Mouse (Mus musculus): ENCODE data around the gene Jund. TPM values are rescaled to one million over a fixed set of nuclear protein-coding genes. Genes with fewer than 3 reads are reported as not detected.
A peak's percentile ranks its signal among the peaks of the same experiment; 100 is the strongest.

The Jund gene
- total RNA-seq, 2 experiments from 2014 or later, result 60.6 to 77.9 TPM

DNA sequence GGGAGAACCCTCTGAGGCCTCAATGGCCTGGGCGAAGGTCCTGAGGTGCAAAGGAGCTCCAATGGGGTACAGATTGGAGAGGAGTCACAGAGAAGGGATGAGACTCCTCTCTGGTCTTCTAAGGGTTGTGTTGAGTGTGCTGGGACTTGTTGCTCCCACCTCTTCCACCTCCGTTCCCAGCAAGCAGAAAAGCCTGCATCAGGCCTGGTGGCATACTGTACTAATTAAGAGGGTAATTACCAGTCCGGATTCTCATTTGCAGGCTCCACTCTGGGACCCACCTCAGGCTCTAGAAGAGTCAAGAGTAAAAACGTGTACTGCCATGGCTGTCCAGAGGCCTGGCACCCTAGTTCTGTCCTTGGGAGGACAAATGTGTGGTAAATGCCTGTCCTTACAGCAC is 1.8 kb upstream of the Jund start:
- intact Hi-C loops (cut with DNase I), result no loop called here
- no peak for DNase-seq

DNA sequence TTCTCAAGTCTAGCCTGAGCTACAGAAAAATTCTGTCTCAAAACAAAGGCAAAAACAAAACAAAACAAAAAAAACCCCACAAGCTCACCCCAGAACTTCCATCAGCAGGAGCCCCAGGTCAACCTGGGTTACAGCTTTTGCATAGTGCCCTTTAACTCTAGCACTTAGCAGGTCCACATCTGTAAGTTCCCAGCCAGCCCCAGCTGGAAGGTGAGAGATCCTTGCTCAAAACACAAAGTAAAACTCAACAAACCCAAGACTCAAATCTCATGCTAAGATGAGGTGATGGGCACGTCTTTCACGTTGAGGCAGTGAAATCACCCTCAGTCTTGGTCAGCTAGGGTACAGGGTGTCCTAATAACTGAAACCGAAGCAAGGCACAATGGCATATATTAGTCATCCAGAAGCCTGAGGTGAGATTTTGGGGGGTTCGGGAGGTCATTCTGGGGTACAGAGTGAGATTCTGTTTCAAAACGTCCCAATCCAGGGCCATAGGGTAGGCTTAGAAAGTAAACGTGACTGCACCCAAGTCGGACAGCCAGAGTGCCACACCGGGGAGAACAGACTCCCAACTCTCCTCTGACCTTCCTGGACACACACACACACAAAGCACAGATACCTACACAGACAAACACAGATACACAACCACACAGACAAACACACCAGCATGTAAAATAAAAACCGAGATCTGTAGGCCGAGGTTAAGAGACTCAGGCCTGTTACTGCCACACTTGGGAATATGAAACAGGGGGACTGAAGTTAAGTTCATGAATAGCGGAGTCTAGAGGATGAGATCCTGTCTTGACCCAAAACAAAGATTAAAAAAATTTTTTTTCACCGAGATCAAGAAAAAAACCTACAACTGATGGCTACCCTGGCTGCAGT is 1.1 kb upstream of the Jund start:
- intact Hi-C loops (cut with DNase I), result no loop called here
- DNase-seq, result no peak

DNA sequence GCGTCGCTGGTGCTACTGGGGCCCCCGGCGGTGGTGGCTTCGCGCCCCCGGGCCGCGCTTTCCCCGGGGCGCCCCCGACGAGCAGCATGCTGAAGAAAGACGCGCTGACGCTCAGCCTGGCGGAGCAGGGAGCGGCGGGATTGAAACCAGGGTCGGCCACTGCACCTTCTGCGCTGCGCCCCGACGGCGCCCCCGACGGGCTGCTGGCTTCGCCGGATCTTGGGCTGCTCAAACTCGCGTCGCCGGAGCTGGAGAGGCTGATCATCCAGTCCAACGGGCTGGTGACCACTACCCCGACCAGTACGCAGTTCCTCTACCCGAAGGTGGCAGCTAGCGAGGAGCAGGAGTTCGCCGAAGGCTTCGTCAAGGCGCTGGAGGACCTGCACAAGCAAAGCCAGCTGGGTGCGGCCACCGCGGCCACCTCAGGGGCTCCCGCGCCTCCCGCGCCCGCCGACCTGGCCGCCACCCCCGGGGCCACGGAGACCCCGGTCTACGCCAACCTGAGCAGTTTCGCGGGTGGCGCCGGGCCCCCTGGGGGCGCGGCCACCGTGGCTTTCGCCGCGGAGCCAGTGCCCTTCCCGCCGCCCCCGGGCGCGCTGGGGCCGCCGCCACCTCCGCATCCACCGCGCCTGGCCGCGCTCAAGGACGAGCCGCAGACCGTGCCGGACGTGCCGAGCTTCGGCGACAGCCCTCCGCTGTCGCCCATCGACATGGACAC is 526 bp downstream of the Jund start:
- intact Hi-C loops (cut with DNase I), result no loop called here
- peak in 1 of 2 experiments; percentile 64 for DNase-seq

DNA sequence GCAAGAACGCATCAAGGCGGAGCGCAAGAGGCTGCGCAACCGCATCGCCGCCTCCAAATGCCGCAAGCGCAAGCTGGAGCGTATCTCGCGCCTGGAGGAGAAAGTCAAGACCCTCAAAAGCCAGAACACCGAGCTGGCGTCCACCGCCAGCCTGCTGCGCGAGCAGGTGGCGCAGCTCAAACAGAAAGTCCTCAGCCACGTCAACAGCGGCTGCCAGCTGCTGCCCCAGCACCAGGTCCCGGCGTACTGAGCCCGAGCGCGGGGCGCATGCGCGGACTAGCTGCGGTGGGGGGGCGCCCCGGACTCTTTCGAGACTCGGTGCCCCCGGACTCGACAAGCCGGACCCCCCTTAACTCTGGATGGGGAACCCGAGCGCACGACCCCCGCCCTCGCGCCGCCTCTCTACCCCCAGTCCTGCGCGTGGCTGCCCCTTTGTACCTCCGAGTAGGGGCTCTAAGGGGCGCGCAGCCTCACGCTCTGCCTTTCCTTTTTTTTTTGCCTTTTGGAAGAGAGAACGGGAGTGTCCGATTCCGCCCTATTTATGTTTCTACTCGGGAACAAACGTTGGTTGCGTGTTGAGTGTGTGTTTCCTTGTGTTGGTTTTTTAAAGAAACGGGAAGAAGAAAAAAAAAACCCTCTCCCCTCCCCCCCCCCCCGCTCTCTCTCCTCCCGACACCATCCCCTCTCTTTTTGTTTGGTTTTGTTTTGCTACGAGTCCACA is 1.2 kb downstream of the Jund start:
- peak; percentile 69 to 81 for DNase-seq

DNA sequence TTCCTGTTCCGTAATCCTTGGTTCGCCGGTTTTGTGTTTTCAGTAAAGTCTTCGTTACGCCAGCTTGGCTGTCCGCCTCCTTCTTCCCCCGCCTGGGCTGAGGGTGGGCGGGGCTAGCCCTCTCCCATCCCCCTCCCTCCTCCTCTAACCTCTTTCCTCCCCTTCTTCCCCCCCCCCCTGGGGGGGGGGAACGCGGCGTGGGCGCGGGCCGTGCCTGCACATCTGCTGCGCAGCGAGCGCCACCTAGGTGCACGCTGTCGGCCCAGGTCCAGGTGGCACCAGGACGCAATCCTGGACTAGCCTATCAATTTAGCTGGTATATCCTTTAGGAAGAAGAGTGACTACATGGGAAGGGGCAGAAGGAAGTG is 1.8 kb downstream of the Jund start:
- intact Hi-C loops (cut with DNase I), result loop anchor here (1.0 to 5.0 kb wide), 2 partner anchors 27 to 68 kb away; partner anchors contain the start of genes Gdf15 and Lsm4
- DNase-seq, result peak; percentile 82 to 88

More for the DNA sequence above, 1.2 kb downstream of the Jund start:
- intact Hi-C loops (cut with DNase I), result loop anchor here (1.0 to 5.0 kb wide), 2 partner anchors 27 to 68 kb away; partner anchors contain the start of genes Gdf15 and Lsm4

DNA sequence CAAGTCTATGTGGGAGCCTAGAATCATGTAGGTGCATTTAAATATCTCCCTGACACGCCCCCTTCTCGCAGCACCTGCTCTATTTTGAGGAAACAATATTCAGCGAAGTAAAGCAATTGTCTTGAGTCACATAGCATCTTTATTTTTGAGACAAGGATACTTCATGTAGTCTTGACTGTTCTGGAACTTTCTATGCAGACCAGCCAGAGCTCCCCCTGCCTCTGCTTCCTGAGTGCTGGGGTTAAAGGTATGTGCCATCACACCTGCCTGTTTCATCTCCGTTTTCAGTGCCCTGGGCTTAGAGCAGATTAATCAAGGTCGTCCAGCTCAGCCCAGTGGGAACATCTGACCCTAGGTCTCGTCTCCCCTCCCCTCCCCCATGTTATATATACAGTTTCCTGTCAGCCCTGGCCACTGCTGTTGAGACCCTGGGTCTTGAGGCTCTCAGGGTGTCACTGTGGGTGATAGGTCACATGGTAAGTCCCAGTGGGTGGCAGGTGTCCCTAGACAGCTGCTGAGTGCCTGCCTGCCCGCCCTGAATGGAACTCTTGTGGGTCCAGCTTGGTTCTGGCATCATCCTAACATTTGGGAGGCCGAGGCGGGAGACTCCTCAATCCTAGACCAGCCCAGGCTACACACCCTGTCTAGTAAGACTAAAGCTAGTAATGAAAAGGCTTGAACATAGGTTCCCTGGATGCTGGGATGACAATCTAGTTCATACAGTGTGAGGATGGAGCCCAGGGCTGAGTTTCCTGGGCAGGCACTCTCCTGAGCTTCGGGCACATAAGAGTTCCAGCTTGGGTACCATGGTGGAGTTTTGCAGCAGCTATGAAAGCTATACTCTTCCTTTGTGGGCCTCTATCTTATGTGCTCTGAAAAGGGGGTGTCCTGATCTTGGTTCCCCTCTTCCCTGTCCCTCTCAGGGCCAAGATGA is 2.6 kb downstream of the Jund start:
- intact Hi-C loops (cut with DNase I), result loop anchor here (5.0 kb wide), 1 partner anchor 69 kb away; the partner anchor contains the start of gene Gdf15
- DNase-seq, result no peak

DNA sequence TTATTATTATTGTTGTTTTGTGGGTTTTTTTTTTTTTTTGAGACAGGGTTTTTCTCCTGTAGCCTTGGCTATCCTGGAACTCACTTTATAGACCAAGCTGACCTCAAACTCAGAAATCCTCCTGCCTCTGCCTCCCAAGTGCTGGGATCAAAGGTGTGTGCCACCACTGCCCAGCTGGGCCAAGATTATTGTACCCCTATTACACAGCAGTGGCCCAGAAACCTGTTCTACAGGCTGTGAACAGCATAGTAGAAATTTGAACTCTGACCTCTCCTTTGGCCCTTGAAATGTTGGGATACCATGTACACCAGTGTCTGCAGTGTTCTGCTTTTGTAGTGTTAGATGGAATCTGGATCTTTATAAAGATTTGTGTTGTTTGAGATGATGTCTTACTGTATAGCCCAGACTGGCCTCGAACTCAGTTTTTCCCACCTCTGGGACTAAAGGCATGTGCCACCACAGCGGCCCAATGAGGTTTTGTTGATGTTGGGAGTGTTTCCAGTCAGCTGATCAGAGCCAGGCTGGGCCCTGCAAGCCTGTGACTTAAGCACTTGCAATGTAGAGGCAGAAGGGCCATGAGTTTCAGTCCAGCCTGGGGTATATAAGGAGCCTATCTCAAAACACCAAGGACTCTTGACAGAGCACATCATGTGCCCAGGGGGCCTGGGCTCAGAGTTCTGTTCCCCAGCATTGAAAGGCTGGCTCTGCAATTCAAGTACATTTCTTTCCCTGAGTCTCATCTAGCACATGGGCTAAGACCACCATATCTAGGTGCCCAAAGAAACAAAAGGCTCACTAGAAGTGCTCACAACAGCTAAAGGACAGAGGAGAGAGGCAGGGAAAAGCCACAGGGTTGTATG is 3.5 kb downstream of the Jund start:
- DNase-seq, result no peak
- intact Hi-C loops (cut with DNase I), result loop anchor here (5.0 kb wide), 1 partner anchor 70 kb away; the partner anchor contains the start of gene Gdf15

DNA sequence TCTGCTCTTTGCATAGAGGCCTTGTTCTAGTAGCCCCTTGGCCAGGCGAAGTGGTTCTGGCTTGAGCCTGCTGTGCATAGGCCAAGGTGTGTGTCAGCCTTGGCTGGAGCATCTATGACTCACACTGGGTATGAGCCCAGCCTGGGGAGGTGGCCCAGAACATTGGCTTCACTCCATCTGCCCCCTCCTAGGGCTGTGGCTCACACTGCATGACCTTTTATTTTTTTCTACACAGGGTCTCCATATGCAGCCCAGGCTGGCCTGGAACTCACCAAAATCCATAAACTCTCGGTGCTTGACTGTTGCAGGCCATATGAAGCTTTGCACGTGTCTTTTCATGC is 4.1 kb downstream of the Jund start:
- intact Hi-C loops (cut with DNase I), result loop anchor here (5.0 kb wide), 1 partner anchor 71 kb away; the partner anchor contains the start of gene Gdf15
- DNase-seq, result peak; percentile 85 to 86

DNA sequence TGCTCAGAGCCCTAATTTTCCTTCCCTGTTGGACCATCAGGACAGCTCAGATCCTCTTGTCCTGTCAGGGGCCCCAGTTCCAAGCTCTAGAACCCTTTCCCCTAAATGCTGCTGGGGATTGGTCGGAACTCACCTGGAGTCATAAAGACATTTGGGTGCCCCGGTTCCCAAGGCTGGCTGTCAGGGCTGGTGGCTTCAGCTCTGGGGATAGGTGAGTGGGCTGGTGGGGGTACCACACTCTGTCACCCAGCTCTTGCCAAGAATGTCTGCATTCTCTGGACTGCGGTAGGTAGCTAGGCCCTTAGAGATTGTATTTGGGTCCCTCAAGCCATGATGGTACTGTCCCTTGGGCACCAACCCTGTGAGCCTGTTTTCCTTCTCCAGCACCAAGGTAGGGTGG is 4.5 kb downstream of the Jund start, which contains the start of gene Iqcn:
TSS of gene Iqcn (plus strand) at position 171 of the 400 bp plus-strand sequence.
- no peak for DNase-seq
- intact Hi-C loops (cut with DNase I), result loop anchor here (5.0 kb wide), 1 partner anchor 71 kb away; the partner anchor contains the start of gene Gdf15

DNA sequence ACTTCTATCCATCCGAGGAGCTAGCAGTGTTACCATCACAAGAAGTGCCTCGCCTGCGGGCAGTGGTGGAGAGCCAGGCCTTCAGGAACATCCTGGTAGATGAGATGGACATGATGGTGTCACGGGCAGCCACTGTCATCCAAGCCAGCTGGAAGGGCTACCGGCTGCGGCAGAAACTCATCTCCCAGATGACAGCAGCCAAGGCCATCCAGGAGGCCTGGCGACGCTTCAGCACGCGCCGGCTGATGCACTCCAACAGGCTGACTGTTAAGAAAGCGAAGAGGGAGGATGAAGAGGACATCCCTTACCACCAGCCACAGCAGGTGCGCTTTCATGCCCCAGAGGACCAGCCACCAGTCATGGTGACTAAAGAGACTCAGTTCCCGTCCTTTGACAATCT is 9.5 kb downstream of the Jund start:
- intact Hi-C loops (cut with DNase I), result no loop called here
- no peak for DNase-seq

DNA sequence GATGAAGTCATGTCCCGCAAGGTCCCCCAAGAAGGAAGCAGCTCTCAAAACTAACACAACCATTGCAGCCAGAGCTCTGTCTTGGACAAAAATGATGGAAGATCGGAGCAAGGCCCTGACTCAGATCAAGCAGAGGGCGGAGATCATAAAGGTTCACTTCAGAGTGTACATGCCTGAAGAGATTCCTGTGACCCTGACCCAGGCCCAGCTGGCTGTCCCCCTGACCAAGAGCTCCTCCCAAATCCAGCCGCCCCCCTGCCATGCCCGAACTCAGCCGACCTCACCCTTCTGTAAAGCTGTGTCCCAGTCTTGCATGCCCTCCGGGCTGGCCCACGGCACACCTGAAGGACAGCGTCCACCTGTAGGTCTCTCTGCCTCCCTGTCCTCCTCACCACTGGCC is 11.0 kb downstream of the Jund start:
- intact Hi-C loops (cut with DNase I), result no loop called here
- no peak for DNase-seq

DNA sequence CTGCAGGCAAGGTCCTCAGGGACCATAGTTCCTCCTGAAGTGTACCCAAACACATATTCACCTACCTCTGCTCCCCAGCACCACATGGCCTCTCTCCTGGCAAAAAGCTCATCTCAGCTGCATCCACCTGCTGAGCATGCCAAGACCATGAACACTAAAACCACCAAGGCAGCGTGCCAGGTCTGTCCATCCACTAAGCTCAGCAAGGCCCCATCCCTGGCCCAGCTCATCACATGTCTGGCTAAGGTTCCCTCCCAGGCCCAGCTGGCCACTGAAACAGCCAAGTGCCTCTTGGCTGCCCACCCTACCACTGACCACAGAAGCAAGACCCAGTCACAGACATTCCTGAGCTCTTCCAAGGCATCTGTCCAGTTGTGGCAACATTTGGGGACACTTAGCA is 11.5 kb downstream of the Jund start:
- intact Hi-C loops (cut with DNase I), result no loop called here
- peak in 1 of 2 experiments; percentile 63 for DNase-seq

DNA sequence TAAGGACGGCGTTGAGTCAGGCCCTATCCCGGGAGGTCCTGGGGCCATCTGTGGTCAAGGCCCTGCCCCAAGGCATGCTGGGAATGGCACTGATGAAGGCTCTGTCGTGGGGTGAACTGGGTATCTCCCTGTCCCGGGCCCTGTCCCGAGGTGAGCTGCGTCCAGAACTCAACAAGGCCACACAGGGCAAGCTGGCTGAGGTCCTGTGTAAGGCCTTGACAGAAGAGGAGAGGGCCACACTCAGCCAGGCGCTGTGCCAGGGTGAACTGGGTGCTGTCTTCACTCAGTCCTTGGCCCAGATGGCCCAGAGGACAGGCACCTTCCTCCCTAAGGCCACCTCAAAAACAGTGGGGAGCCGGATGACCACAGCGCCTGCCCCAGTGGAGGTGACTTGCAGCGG is 12.3 kb downstream of the Jund start:
- intact Hi-C loops (cut with DNase I), result no loop called here

DNA sequence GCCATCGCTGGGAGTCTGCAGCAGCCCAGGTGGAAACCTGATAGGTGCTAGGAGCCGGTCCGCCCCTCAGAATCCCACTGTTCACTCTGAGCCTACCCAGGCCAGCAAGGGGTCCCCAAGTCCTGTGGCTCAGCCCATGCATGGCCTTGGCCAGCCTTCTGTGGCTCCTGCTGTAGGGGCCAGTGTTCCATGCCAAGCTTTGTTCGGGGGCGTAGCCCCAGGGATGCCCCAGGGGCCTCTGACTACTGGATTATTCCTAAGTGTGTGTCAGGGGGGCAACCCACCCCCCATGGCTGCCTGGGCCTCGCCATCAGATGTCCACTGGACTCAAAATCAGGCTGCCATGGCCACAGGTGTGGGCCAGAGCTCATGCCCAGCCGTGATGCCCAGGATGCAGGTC is 15.2 kb downstream of the Jund start:
- DNase-seq, result no peak
- intact Hi-C loops (cut with DNase I), result no loop called here

More for the DNA sequence above, 12.3 kb downstream of the Jund start:
- DNase-seq, result no peak

DNA sequence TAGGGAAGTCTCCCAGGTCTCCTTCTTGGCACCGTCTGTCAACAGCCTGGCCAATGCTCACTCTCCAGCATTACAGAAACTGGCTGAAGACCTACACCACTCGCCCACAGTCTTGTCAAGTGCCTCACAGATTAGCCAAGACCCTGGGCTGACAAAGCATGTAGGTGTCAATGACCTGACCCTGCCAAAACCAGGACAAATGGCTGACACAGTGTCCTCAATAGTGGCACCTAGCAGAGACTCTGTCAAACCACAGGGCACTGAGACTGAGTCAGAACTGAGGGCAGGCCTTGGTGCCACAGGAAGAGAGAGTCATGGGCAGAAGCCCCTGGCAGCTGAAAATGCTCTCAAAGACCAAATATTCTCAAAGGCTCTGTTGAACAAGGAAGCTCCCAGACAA is 16.3 kb downstream of the Jund start:
- DNase-seq, result peak in 1 of 2 experiments; percentile 3
- intact Hi-C loops (cut with DNase I), result no loop called here

DNA sequence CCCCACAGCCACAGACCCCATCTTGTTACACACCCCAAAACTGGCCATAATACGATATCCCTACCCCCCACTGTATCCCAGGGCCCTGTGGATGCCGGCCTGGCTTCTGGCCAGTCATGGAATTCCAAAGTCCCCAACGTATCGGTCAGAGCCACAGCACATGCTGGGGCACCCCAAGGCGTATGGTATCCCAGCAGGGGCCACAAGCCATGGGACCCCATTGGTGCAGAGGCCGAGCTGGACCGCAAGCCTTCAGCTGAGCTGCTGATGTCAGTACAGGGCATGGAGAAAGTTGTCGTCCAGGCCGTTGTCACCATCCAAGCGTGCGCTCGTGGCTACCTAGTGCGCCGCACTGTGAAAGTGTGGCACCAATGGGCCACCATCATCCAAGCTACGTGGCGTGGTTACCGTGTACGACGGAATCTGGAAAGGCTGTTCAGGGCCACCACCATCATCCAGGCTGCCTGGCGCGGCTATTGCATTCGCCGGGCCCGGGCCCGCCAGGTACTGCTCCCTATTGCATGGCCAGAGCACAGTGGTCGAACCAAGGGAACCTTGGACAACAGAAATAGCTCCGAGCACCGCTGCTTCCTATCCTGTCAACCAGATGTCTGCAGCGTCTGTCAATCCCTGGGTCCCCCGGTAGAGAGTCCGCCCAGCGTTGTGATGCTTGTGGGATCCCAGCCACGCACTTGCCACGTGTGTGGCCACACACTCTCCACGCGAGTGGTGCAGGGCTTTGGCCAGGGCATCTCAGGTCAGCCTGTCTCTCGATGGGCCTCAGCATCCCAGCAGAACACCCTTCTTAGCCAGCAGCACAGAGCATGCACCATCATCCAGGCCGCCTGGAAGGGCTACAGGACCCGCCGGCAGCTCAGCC is 18.0 kb downstream of the Jund start:
- intact Hi-C loops (cut with DNase I), result no loop called here
- DNase-seq, result peak in 1 of 2 experiments; percentile 6

DNA sequence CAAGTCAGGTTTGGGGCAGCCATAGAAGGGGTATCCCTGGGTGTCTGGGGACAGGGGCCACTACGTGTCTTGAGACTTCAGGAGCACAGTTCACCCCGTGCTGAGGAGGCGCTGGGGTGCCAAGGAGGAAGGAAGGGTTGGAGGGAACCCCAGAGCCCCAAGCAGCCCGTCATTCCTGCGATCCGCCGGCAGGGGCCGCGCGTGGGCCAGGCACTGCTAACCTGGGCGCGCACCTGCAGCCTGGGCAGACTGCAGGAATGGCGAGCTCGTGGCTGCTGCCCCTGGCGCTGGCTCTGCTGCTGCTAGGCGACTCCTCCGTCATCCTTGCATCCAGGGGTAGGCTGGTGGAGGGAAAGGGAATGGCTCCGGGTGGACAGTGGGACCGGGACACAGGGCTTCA is 19.5 kb downstream of the Jund start, which contains the start of gene Gm3336:
TSS of gene Gm3336 (plus strand) at position 247 of the 400 bp plus-strand sequence.
- DNase-seq, result peak in 1 of 2 experiments; percentile 28
- intact Hi-C loops (cut with DNase I), result no loop called here
